Mouse (Mus musculus) lung, postnatal 0 days (tissue): Measurements from ENCODE around the gene Ccdc182.

Source experiments
- CTCF ChIP-seq: IDR thresholded peaks from 2 replicates; pipeline ENCODE4 v1.5.1; 2016; ENCODE audit warnings: antibody characterized with exemption, mild to moderate bottlenecking
- EP300 ChIP-seq: IDR thresholded peaks from 2 replicates; pipeline ENCODE4 v1.6.1; 2016; ENCODE audit warnings: antibody characterized with exemption, mild to moderate bottlenecking, control low read depth

GRCm38 (mm10) chr11:88293631-88294393, at the start of gene Ccdc182:
- TF ChIP-seq EP300 (no peak), CTCF (0 out of 2 replicates have a peak, but pooled peaks have one; percentile 25)
